Mouse (Mus musculus) embryonic facial prominence, embryonic 12.5 days (tissue): Measurements from ENCODE around the gene Cenpj. TPM values are rescaled to one million over a fixed set of nuclear protein-coding genes. Genes with fewer than 3 reads are reported as not detected.

Source experiments
- ATAC-seq: fragments of 200-750 bp; cut with Nextera tagmentation; 2 replicates; pipeline ENCODE4 v1.8.0; 2017; ENCODE audit not compliant: insufficient number of reproducible peaks, insufficient read depth, low FRiP score, low TSS enrichment
- H3K27ac ChIP-seq: fragments of 300-500 bp; sonication (generic); 2 replicates; pipeline ENCODE4 v1.5.1; 2016; ENCODE audit warnings: mild to moderate bottlenecking
- H3K27me3 ChIP-seq: fragments of 300-500 bp; sonication (generic); 2 replicates; pipeline ENCODE4 v1.6.1; 2016; ENCODE audit warnings: mild to moderate bottlenecking, moderate library complexity
- H3K36me3 ChIP-seq: fragments of 300-500 bp; sonication (generic); 2 replicates; pipeline ENCODE4 v1.6.1; 2016; ENCODE audit warnings: mild to moderate bottlenecking
- H3K4me1 ChIP-seq: fragments of 300-500 bp; sonication (generic); 2 replicates; pipeline ENCODE4 v1.6.1; 2016
- H3K4me2 ChIP-seq: fragments of 300-500 bp; sonication (generic); replicated peaks from 2 replicates; pipeline ENCODE4 v1.6.1; 2016; ENCODE audit warnings: mild to moderate bottlenecking, moderate library complexity
- H3K4me3 ChIP-seq: fragments of 300-500 bp; sonication (generic); 2 replicates; pipeline ENCODE4 v1.5.1; 2016; ENCODE audit warnings: mild to moderate bottlenecking
- H3K9ac ChIP-seq: fragments of 300-500 bp; sonication (generic); 2 replicates; pipeline ENCODE4 v1.6.1; 2016; ENCODE audit warnings: mild to moderate bottlenecking, moderate library complexity
- H3K9me3 ChIP-seq: fragments of 300-500 bp; sonication (generic); 2 replicates; pipeline ENCODE4 v1.6.1; 2016; ENCODE audit warnings: mild to moderate bottlenecking, moderate library complexity
- WGBS: fragments of 180-500 bp; shearing (Covaris S2); methylation state at CpG from one replicate; pipeline ENCODE4 v1.1.7; 2016; 5-methylcytosine and 5-hydroxymethylcytosine counted together
- polyA plus RNA-seq: library from polyadenylated mRNA; unstranded; fragments of >200 nt; fragmentation: Nextera tagmentation; extraction: Ambion mirVana; gene quantifications from 2 replicates; pipeline ENCODE4 v1.2.1, GENCODE M21; 2016

The Cenpj gene
- polyA plus RNA-seq, 1 experiment from 2014 or later: 15.0 TPM

DNA sequence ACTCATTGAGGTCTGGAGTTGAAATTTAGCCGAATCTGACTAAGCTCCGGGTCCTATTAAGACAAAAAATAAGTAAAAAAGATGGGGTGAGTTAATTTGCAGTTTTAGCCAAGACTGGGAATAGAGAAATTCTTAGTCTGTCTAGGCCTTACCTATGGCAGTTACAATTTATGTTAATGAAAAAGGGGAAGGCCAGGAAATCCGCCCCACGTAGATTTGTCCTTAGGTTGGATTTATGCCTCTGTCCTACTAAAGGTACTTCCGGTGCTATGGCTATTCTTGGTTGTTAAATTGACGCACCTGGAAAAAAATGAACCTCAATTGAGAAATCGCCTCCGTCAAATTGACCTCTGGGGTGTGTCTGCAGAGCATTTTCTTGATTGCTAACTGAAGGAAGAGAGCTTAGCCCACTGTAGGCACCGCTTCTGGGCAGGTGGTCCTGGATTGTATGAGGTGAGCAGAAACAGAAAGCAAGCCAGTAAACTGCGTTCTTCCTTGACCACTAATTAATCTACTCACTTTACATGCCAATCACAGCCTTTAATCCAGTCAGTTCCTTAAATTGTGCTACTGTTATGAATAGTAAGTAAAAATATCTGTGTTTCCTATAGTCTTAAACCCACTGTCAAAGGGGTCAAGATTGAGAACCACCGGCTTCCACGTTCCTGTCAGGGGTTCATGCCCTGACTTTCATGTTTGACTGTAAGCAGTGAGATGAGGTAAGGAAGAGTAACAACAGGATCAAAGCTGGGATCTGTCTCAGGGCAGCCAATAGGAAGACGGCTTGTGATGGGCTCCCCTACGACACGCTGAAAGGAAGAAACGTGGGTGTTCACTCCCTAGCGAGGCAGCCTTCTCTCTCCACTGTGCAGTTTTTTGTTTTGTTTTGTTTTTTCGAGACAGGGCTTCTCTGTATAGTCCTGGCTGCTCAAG lies 1.0 kb upstream of the Cenpj start:
- WGBS: 71% methylated on average over 18 of the region's 18 CpGs
- H3K9ac ChIP-seq: no peak overlapping the region
- H3K9me3 ChIP-seq: no peaks in the 10 kb centered on the region
- H3K4me3 ChIP-seq: peak overlapping the region; percentile 51
- 0 out of 2 replicates have a peak, but pooled peaks cover 4% of the 10 kb centered on the region for H3K4me1 ChIP-seq
- no peak for ATAC-seq
- H3K4me2 ChIP-seq: peak overlapping the region; percentile 70
- H3K36me3 ChIP-seq: no peaks in the 10 kb centered on the region
- no peak overlapping the region for H3K27ac ChIP-seq
- H3K27me3 ChIP-seq: no peaks in the 10 kb centered on the region

DNA sequence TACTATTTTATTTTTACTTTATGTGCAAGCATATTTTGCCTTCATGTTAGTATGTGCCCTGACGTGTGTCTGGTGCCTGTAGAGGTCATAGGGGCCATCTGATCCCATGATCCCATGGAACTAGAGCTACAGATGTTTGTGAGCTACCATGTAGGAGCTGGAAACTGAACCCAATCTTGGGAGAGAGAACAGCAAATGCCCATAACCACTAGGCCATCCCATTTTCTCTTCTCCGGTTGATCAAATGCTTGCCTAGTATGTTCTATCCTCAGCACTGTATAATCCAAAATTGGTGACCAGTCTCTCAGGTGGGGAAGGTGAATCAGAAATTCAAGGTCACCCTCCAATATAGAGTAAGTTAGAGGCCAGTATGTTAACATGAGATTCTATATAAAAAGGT lies 2.7 kb downstream of the Cenpj start:
- peak overlapping the region; percentile 55; the same call in 1 of the 2 replicates for H3K4me2 ChIP-seq
- no peak overlapping the region for H3K4me3 ChIP-seq
- no peak overlapping the region for H3K9ac ChIP-seq
- no peaks in the 10 kb centered on the region for H3K36me3 ChIP-seq
- ATAC-seq: no peak
- H3K9me3 ChIP-seq: no peaks in the 10 kb centered on the region
- H3K27me3 ChIP-seq: no peaks in the 10 kb centered on the region
- 69% methylated on average over 2 of the region's 2 CpGs for WGBS
- H3K4me1 ChIP-seq: peaks cover 14% of the 10 kb centered on the region; the same call in 1 of the 2 replicates
- no peak overlapping the region for H3K27ac ChIP-seq

DNA sequence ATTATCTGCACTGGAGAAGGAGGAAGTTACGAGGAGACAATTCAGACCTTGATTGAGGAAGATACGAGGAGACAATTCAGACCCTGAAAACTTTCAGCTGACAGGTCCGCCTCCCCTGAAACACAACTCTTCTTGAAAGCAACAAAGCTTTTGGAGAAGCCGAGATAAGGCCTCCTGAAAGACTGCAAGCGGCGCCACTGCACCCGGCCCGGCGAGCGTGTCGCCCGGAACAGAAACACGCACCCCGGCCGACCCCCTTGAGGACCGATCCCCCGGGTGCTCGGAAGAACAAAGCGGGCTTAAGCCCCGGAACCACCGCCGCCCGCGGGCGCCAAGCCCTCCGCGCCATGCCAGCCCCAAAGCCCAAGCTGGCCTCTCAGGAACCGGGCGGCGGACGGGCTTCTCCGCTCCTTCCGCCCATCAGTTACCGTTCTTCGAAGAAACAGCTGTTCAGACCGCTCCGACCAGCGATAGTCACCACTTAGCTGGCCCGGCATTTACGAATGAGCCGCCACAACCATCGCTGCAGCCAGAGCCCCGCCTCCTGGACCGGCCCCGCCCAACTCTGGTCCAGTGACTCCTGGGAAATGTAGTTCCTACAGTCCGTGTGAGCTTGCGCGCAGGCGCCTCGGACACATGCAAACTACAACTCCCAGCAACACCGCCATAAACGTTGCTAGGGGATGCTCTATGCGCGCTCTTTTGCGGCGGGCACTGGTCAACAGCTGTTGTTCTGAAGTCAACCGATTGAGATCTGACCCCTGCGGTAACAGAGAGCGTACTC lies 3.7 kb downstream of the Cenpj start:
- peak overlapping the region; percentile 70 for H3K9ac ChIP-seq
- WGBS: under 1% methylated on average over 59 of the region's 59 CpGs
- peak overlapping the region; percentile 76 for H3K4me3 ChIP-seq
- peaks cover 14% of the 10 kb centered on the region; the same call in 1 of the 2 replicates for H3K4me1 ChIP-seq
- H3K4me2 ChIP-seq: peak overlapping the region; percentile 55
- H3K36me3 ChIP-seq: no peaks in the 10 kb centered on the region
- peak; percentile 99 for ATAC-seq
- no peaks in the 10 kb centered on the region for H3K9me3 ChIP-seq
- peak overlapping the region; percentile 75 for H3K27ac ChIP-seq
- no peaks in the 10 kb centered on the region for H3K27me3 ChIP-seq

DNA sequence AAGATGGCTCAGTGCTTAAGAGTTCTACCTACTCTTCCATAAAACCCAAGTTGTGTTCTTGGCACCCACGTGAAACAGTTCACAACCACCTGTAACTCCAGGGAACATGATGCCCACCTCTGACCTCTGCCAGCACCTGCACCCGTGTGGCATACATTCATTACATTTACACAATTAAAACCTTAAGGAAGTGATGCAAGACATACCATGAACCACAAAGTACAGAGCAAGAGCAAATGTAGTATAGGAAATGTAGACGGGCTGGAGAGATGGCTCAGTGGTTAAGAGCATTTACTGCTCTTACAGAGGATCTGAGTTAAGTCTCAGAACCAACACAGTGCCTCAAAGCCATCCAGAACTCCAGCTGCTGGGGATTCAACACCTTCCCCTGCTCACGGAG lies 6.2 kb downstream of the Cenpj start:
- Histone ChIP-seq H3K4me3 (no peak overlapping the region), H3K4me1 (peaks cover 10% of the 10 kb centered on the region; the same call in 1 of the 2 replicates), H3K36me3 (no peaks in the 10 kb centered on the region), H3K27me3 (no peaks in the 10 kb centered on the region), H3K27ac (no peak overlapping the region), H3K9me3 (no peaks in the 10 kb centered on the region), H3K4me2 (no peak overlapping the region), H3K9ac (no peak overlapping the region)
- 81% methylated on average over 4 of the region's 4 CpGs for WGBS
- ATAC-seq: no peak

- Histone ChIP-seq H3K36me3 (peaks cover 12% of the 10 kb centered on the region), H3K4me3 (no peak overlapping the region), H3K9me3 (no peaks in the 10 kb centered on the region), H3K4me2 (no peak overlapping the region), H3K4me1 (peaks cover 10% of the 10 kb centered on the region; the same call in 1 of the 2 replicates), H3K27me3 (no peaks in the 10 kb centered on the region), H3K27ac (no peak overlapping the region), H3K9ac (no peak overlapping the region)
- WGBS: 72% methylated on average over 7 of the region's 7 CpGs
- no peak for ATAC-seq
Observed at GRCm38 (mm10) chr14:56567476-56567875, 7.7 kb downstream of the Cenpj start.

DNA sequence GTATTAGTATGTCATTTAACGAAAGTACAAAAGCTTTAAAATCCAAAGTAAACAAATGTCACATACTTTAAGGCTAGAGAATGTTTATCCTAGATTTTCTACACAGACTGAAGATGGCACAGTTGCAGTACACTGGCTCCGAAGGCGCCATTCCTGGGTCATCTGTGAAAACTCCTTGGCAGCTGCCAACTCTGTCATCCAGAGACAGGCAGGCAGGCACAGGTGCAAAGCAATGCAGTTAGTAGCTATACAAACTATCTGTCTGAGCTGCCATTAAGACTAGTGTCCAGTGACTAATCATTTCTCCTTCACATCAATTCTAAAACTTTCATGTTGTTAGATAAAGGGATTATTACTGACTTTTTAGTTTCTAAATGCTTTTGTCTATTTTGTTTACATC lies 16.1 kb downstream of the Cenpj start:
- no peak overlapping the region for H3K9ac ChIP-seq
- no peak overlapping the region for H3K4me2 ChIP-seq
- ATAC-seq: no peak
- H3K27me3 ChIP-seq: no peaks in the 10 kb centered on the region
- H3K36me3 ChIP-seq: peaks cover 26% of the 10 kb centered on the region
- H3K4me3 ChIP-seq: no peak overlapping the region
- WGBS: 93% methylated on average over 3 of the region's 3 CpGs
- no peaks in the 10 kb centered on the region for H3K9me3 ChIP-seq
- no peaks in the 10 kb centered on the region for H3K4me1 ChIP-seq
- H3K27ac ChIP-seq: no peak overlapping the region

GRCm38 (mm10) chr14:56554716-56555115 lies 20.5 kb downstream of the Cenpj start:
- no peaks in the 10 kb centered on the region for H3K9me3 ChIP-seq
- H3K4me2 ChIP-seq: no peak overlapping the region
- WGBS: 86% methylated on average over 2 of the region's 2 CpGs
- no peak overlapping the region for H3K27ac ChIP-seq
- H3K4me1 ChIP-seq: no peaks in the 10 kb centered on the region
- H3K4me3 ChIP-seq: no peak overlapping the region
- no peaks in the 10 kb centered on the region for H3K27me3 ChIP-seq
- H3K9ac ChIP-seq: no peak overlapping the region
- H3K36me3 ChIP-seq: peaks cover 34% of the 10 kb centered on the region
- ATAC-seq: no peak

GRCm38 (mm10) chr14:56553331-56553730 lies 21.9 kb downstream of the Cenpj start:
- H3K9me3 ChIP-seq: no peaks in the 10 kb centered on the region
- ATAC-seq: no peak
- H3K36me3 ChIP-seq: peaks cover 32% of the 10 kb centered on the region
- no peak overlapping the region for H3K4me2 ChIP-seq
- H3K4me3 ChIP-seq: no peak overlapping the region
- 91% methylated on average over 7 of the region's 7 CpGs for WGBS
- no peaks in the 10 kb centered on the region for H3K4me1 ChIP-seq
- H3K9ac ChIP-seq: no peak overlapping the region
- H3K27ac ChIP-seq: no peak overlapping the region
- no peaks in the 10 kb centered on the region for H3K27me3 ChIP-seq

GRCm38 (mm10) chr14:56552924-56553323 lies 22.3 kb downstream of the Cenpj start:
- Histone ChIP-seq H3K4me1 (no peaks in the 10 kb centered on the region), H3K4me2 (no peak overlapping the region), H3K9me3 (no peaks in the 10 kb centered on the region), H3K27me3 (no peaks in the 10 kb centered on the region), H3K27ac (no peak overlapping the region), H3K9ac (no peak overlapping the region), H3K4me3 (no peak overlapping the region), H3K36me3 (peaks cover 28% of the 10 kb centered on the region)
- no peak for ATAC-seq
- WGBS: 81% methylated on average over 6 of the region's 6 CpGs

GRCm38 (mm10) chr14:56550960-56551359 lies 24.3 kb downstream of the Cenpj start:
- WGBS: 89% methylated on average over 4 of the region's 4 CpGs
- peaks cover 24% of the 10 kb centered on the region for H3K36me3 ChIP-seq
- no peak overlapping the region for H3K4me2 ChIP-seq
- H3K9me3 ChIP-seq: no peaks in the 10 kb centered on the region
- ATAC-seq: no peak
- no peaks in the 10 kb centered on the region for H3K27me3 ChIP-seq
- no peak overlapping the region for H3K27ac ChIP-seq
- H3K9ac ChIP-seq: no peak overlapping the region
- no peak overlapping the region for H3K4me3 ChIP-seq
- H3K4me1 ChIP-seq: no peaks in the 10 kb centered on the region

DNA sequence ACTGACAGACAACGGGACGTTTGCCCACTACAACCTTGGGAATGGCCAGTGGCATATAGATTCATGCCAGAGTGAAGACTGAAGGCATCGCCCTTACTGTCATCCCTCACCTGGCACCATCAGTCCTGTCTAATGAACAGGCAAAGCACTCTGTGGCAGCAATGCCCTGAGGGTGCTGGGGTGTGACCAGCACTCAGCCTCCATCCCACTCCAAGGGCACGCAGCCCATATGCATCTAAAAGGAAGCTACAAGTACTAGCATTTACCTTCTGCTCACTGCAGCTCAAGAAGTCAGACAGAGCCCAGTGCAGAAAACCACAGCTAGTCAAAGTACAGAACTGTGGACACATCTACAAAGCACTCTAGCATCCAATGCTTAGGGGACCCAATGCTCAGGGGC lies 29.7 kb downstream of the Cenpj start:
- H3K4me2 ChIP-seq: no peak overlapping the region
- no peaks in the 10 kb centered on the region for H3K36me3 ChIP-seq
- no peak overlapping the region for H3K27ac ChIP-seq
- 85% methylated on average over 4 of the region's 4 CpGs for whole genome bisulfite sequencing
- no peak overlapping the region for H3K9ac ChIP-seq
- no peaks in the 10 kb centered on the region for H3K27me3 ChIP-seq
- H3K9me3 ChIP-seq: no peaks in the 10 kb centered on the region
- no peak for ATAC-seq
- no peak overlapping the region for H3K4me3 ChIP-seq
- H3K4me1 ChIP-seq: no peaks in the 10 kb centered on the region

DNA sequence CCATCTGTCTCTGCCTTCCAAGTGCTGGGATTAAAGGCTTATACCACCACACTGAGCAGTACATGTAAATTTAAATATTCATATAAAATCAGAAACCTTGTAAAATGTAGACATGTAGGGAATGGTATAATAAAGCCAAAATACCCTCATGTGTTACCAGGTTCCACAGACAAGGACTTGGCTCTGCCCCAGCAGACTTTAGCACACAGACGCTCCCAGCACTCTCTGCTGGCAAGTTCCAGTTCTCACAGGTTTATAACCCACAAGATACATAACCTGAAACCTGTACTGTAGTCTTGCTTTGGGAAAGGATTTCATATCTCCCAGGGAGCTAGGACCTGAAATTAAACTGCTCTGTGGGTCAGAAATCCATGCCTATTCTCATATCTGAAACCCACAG lies 30.3 kb downstream of the Cenpj start:
- Histone ChIP-seq H3K27me3 (no peaks in the 10 kb centered on the region), H3K4me1 (no peaks in the 10 kb centered on the region), H3K9ac (no peak overlapping the region), H3K36me3 (no peaks in the 10 kb centered on the region), H3K27ac (no peak overlapping the region), H3K4me3 (no peak overlapping the region), H3K4me2 (no peak overlapping the region), H3K9me3 (no peaks in the 10 kb centered on the region)
- WGBS: 91% methylated on average over 1 of the region's 1 CpGs
- no peak for ATAC-seq
